Mouse (Mus musculus): ENCODE results near the gene Ostc.

GRCm38 (mm10) chr3:130646110-130646810 is 63.0 kb downstream of the Ostc start:
- no peak for TF ChIP-seq POLR2A (IDR thresholded peaks at IDR 0.05; ENCODE audit: extremely low read depth, insufficient read depth, low read length)
- TF ChIP-seq CTCF (IDR thresholded peaks at IDR 0.05; ENCODE audit: low read depth, low read length) = no peak

Measured in liver, adult 2 months (tissue).